Mouse (Mus musculus) ES-E14 (cell line): Measurements from ENCODE around the gene Acy3.

Experiments used
- CHD2 ChIP-seq: IDR thresholded peaks from 2 replicates; pipeline ENCODE4 v1.6.1; 2014; ENCODE audit warnings: mild to moderate bottlenecking, low read depth, low read length, inconsistent platforms
- MAFK ChIP-seq: IDR thresholded peaks from 2 replicates; pipeline ENCODE4 v1.6.1; 2014; ENCODE audit warnings: mild to moderate bottlenecking, low read depth, low read length, inconsistent platforms; ENCODE audit not compliant: insufficient read depth
- ZC3H11A ChIP-seq: IDR thresholded peaks from 2 replicates; pipeline ENCODE4 v1.6.1; 2012; ENCODE audit warnings: low read depth, mild to moderate bottlenecking, inconsistent platforms, low read length, borderline replicate concordance
- ZNF384 ChIP-seq: IDR thresholded peaks from 2 replicates; pipeline ENCODE4 v1.6.1; 2012; ENCODE audit warnings: low read depth, low read length, inconsistent platforms

GRCm38 (mm10) chr19:3948546-3948945, 37.8 kb upstream of the Acy3 start:
- TF ChIP-seq ZNF384 (no peak), ZC3H11A (no peak), CHD2 (no peak), MAFK (no peak)
